Mouse (Mus musculus) MEL (cell line): ENCODE results near the gene B3gnt7. TPM values are rescaled to one million over a fixed set of nuclear protein-coding genes. Genes with fewer than 3 reads are reported as not detected.

ENCODE experiments used
- DNase-seq: peaks from one replicate; pipeline ENCODE4 v3.0.0; 2011; ENCODE audit warnings: low read depth, low spot score
- H3K27ac ChIP-seq: 2 replicates; pipeline ENCODE4 v1.5.1; 2012; ENCODE audit warnings: low read depth, mild to moderate bottlenecking, control low read depth, low read length, moderate library complexity; ENCODE audit not compliant: control insufficient read depth
- H3K27me3 ChIP-seq, 2 experiments: fragments of 150-350 bp in 1 of 2; sonication (generic) in 1 of 2; 2 replicates each; pipeline ENCODE4 v1.6.1; 2012; ENCODE audit warnings: low read length in 2 of 2, mild to moderate bottlenecking in 2 of 2, improper control_type of control experiment in 1 of 2, moderate library complexity in 1 of 2; ENCODE audit not compliant: insufficient read depth in 2 of 2, control insufficient read depth in 1 of 2
- H3K36me3 ChIP-seq, 2 experiments: 2 replicates each; pipeline ENCODE4 v1.6.1; 2012 to 2014; ENCODE audit warnings: low read length in 2 of 2, improper control_type of control experiment in 1 of 2, inconsistent platforms in 1 of 2, mild to moderate bottlenecking in 1 of 2; ENCODE audit not compliant: insufficient read depth in 2 of 2, control insufficient read depth in 1 of 2
- H3K4me1 ChIP-seq, 2 experiments: fragments of 150-350 bp in 1 of 2; sonication (generic) in 1 of 2; 2 replicates each; pipeline ENCODE4 v1.6.1; 2012; ENCODE audit warnings: low read length in 2 of 2, improper control_type of control experiment in 1 of 2, mild to moderate bottlenecking in 1 of 2; ENCODE audit not compliant: insufficient read depth in 2 of 2, control insufficient read depth in 1 of 2
- H3K4me3 ChIP-seq, 2 experiments: fragments of 150-350 bp in 1 of 2; sonication (generic) in 1 of 2; 2 replicates each; pipeline ENCODE4 v1.5.1; 2012; ENCODE audit warnings: low read depth in 2 of 2, low read length in 2 of 2, mild to moderate bottlenecking in 2 of 2, moderate library complexity in 2 of 2, control low read depth in 1 of 2, improper control_type of control experiment in 1 of 2; ENCODE audit not compliant: control insufficient read depth in 1 of 2, insufficient read depth in 1 of 2
- H3K79me2 ChIP-seq: 2 replicates; pipeline ENCODE4 v1.6.1; 2012; ENCODE audit warnings: mild to moderate bottlenecking, low read length, moderate library complexity; ENCODE audit not compliant: control insufficient read depth, poor library complexity, insufficient read depth
- H3K9ac ChIP-seq: 2 replicates; pipeline ENCODE4 v1.6.1; 2012; ENCODE audit warnings: low read depth, mild to moderate bottlenecking, control low read depth, low read length, moderate library complexity; ENCODE audit not compliant: control insufficient read depth, poor library complexity, severe bottlenecking
- H3K9me3 ChIP-seq: fragments of 150-350 bp; sonication (generic); replicated peaks from 2 replicates; pipeline ENCODE4 v1.6.1; 2012; ENCODE audit warnings: mild to moderate bottlenecking, low read length, improper control_type of control experiment, moderate library complexity; ENCODE audit not compliant: insufficient read depth
- CTCF ChIP-seq, 3 experiments: IDR thresholded peaks in 2 of 3; conservative IDR thresholded peaks in 1 of 3; 2 replicates each; pipeline ENCODE4 v1.5.1; 2011 to 2012; ENCODE audit warnings: low read length in 3 of 3, low read depth in 2 of 3, mild to moderate bottlenecking in 2 of 3, improper control_type of control experiment in 1 of 3, inconsistent platforms in 1 of 3, mixed read lengths in 1 of 3, moderate library complexity in 1 of 3; ENCODE audit not compliant: control insufficient read depth in 1 of 3, insufficient read depth in 1 of 3, poor library complexity in 1 of 3, severe bottlenecking in 1 of 3
- ELF1 ChIP-seq: IDR thresholded peaks from 2 replicates; pipeline ENCODE4 v1.6.1; 2014; ENCODE audit warnings: low read depth, mild to moderate bottlenecking, inconsistent platforms, low read length, improper control_type of control experiment, moderate library complexity
- GABPA ChIP-seq: IDR thresholded peaks from 2 replicates; pipeline ENCODE4 v1.6.1; 2012; ENCODE audit warnings: low read depth, mild to moderate bottlenecking, inconsistent platforms, low read length, improper control_type of control experiment, moderate library complexity
- GATA1 ChIP-seq: IDR thresholded peaks from 2 replicates; pipeline ENCODE4 v1.6.1; 2011; ENCODE audit warnings: low read depth, low read length, improper control_type of control experiment
- MAFK ChIP-seq: IDR thresholded peaks from 2 replicates; pipeline ENCODE4 v1.6.1; 2011; ENCODE audit warnings: low read depth, mild to moderate bottlenecking, low read length, improper control_type of control experiment, borderline replicate concordance
- MAX ChIP-seq: IDR thresholded peaks from 2 replicates; pipeline ENCODE4 v1.6.1; 2011; ENCODE audit warnings: low read length, improper control_type of control experiment
- MEF2A ChIP-seq: IDR thresholded peaks from 2 replicates; pipeline ENCODE4 v1.6.1; 2014; ENCODE audit warnings: low read depth, mild to moderate bottlenecking, inconsistent platforms, low read length, improper control_type of control experiment; ENCODE audit not compliant: poor library complexity, insufficient replicate concordance, severe bottlenecking; ENCODE audit errors: extremely low read depth
- MXI1 ChIP-seq: IDR thresholded peaks from 2 replicates; pipeline ENCODE4 v1.6.1; 2011; ENCODE audit warnings: mild to moderate bottlenecking, low read depth, low read length, improper control_type of control experiment
- MYB ChIP-seq: IDR thresholded peaks from 2 replicates; pipeline ENCODE4 v1.6.1; 2011; ENCODE audit warnings: mild to moderate bottlenecking, low read depth, low read length, improper control_type of control experiment
- MYC ChIP-seq: IDR thresholded peaks from 2 replicates; pipeline ENCODE4 v1.6.1; 2011; ENCODE audit warnings: low read depth, mild to moderate bottlenecking, low read length, improper control_type of control experiment, moderate library complexity
- NELFE ChIP-seq: IDR thresholded peaks from 2 replicates; pipeline ENCODE4 v1.6.1; 2011; ENCODE audit warnings: low read depth, low read length, improper control_type of control experiment
- NRF1 ChIP-seq: IDR thresholded peaks from 2 replicates; pipeline ENCODE4 v1.6.1; 2014; ENCODE audit warnings: low read depth, mild to moderate bottlenecking, inconsistent platforms, low read length, improper control_type of control experiment, moderate library complexity; ENCODE audit not compliant: poor library complexity, insufficient read depth, severe bottlenecking
- POLR2A ChIP-seq, 2 experiments: IDR thresholded peaks; 2 replicates each; pipeline ENCODE4 v1.6.1; 2011 to 2012; ENCODE audit warnings: low read length in 2 of 2, mild to moderate bottlenecking in 2 of 2, control low read depth in 1 of 2, improper control_type of control experiment in 1 of 2, low read depth in 1 of 2, moderate library complexity in 1 of 2; ENCODE audit not compliant: control insufficient read depth in 1 of 2, insufficient read depth in 1 of 2, poor library complexity in 1 of 2
- RAD21 ChIP-seq: IDR thresholded peaks from 2 replicates; pipeline ENCODE4 v1.6.1; 2011; ENCODE audit warnings: mild to moderate bottlenecking, low read depth, low read length, improper control_type of control experiment
- SMC3 ChIP-seq: IDR thresholded peaks from 2 replicates; pipeline ENCODE4 v1.6.1; 2011; ENCODE audit warnings: low read depth, low read length, improper control_type of control experiment
- TCF12 ChIP-seq: IDR thresholded peaks from 2 replicates; pipeline ENCODE4 v1.6.1; 2014; ENCODE audit warnings: low read depth, mild to moderate bottlenecking, inconsistent platforms, low read length, improper control_type of control experiment, moderate library complexity
- USF2 ChIP-seq, 2 experiments: IDR thresholded peaks; 2 replicates each; pipeline ENCODE4 v1.6.1; 2011 to 2012; ENCODE audit warnings: improper control_type of control experiment in 2 of 2, low read length in 2 of 2, borderline replicate concordance in 1 of 2, inconsistent platforms in 1 of 2, low read depth in 1 of 2, mild to moderate bottlenecking in 1 of 2; ENCODE audit not compliant: insufficient read depth in 1 of 2
- ZMIZ1 ChIP-seq: IDR thresholded peaks from 2 replicates; pipeline ENCODE4 v1.6.1; 2012; ENCODE audit warnings: low read depth, mild to moderate bottlenecking, inconsistent platforms, low read length, improper control_type of control experiment, moderate library complexity
- ZNF384 ChIP-seq: IDR thresholded peaks from 2 replicates; pipeline ENCODE4 v1.6.1; 2012; ENCODE audit warnings: low read depth, mild to moderate bottlenecking, inconsistent platforms, low read length, improper control_type of control experiment
- polyA plus RNA-seq, 2 experiments: library from polyadenylated mRNA; stranded (reverse) in 1 of 2; unstranded in 1 of 2; fragments of >175 nt in 1 of 2; fragments of >200 nt in 1 of 2; gene quantifications; 2 replicates each; pipeline versions ENCODE4 v1.2.1 to v1.2.4; 2012; ENCODE audit warnings: low replicate concordance in 2 of 2, low read depth in 1 of 2; ENCODE audit not compliant: insufficient read length in 2 of 2, insufficient read depth in 1 of 2, missing spikeins in 1 of 2
- total RNA-seq: library from RNA; depleted of rRNA; stranded (reverse); fragments of 300-350 nt; gene quantifications from 2 replicates; pipeline ENCODE4 v1.2.3, GENCODE M21; 2012

B3gnt7 gene
- total and polyA plus RNA-seq, 3 experiments = 0.40 TPM; not detected in 2

DNA sequence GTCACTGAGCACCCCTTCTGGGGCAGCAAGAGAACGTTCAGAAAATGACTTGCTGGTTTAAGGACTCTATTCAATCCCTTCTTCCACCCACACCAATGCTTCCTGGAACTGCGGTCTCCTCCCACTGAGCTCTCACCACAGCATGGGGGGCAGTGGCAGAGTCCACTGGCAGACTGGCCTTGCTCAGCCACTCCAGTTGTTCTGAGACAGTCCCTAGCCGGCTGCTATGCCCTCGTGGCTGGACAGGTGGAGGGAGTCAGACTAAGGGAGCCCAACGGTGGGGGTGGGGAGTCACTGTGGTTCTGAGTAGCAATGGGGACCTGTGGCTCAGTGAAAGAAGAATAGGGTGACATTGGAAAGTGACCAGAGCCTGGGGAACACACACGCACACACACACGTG, 1.9 kb upstream of the B3gnt7 start:
- no peak overlapping the region for H3K4me3 ChIP-seq
- no peak overlapping the region for H3K9ac ChIP-seq
- no peaks in the 10 kb centered on the region for H3K4me1 ChIP-seq
- no peak for DNase-seq
- no peak overlapping the region for H3K27ac ChIP-seq
- no peaks in the 10 kb centered on the region for H3K36me3 ChIP-seq
- no peak for TF ChIP-seq USF2 (IDR thresholded peaks at IDR 0.05; ENCODE audit: borderline replicate concordance in 1 of 2, insufficient read depth in 1 of 2, low read depth in 1 of 2, low read length in 2 of 2)
- H3K79me2 ChIP-seq = no peaks in the 10 kb centered on the region
- H3K9me3 ChIP-seq = no peaks in the 10 kb centered on the region
- peaks cover 0 to 4% of the 10 kb centered on the region in 2 experiments; a peak in 1 of 4 replicates for H3K27me3 ChIP-seq

GRCm38 (mm10) chr1:86301221-86302091, 1.2 kb upstream of the B3gnt7 start:
- H3K27ac ChIP-seq = no peak overlapping the region
- no peak overlapping the region for H3K4me3 ChIP-seq
- no peaks in the 10 kb centered on the region for H3K9me3 ChIP-seq
- no peaks in the 10 kb centered on the region for H3K4me1 ChIP-seq
- H3K9ac ChIP-seq = no peak overlapping the region
- no peaks in the 10 kb centered on the region for H3K79me2 ChIP-seq
- no peak for DNase-seq
- H3K36me3 ChIP-seq = no peaks in the 10 kb centered on the region
- TF ChIP-seq CTCF (IDR thresholded peaks at IDR 0.05 in 2 of 3, conservative IDR thresholded peaks at IDR 0.05 in 1 of 3; ENCODE audit: control insufficient read depth in 1 of 3, insufficient read depth in 1 of 3, low read depth in 2 of 3, low read length in 3 of 3, poor library complexity in 1 of 3, severe bottlenecking in 1 of 3) (peak in 2 of 3 experiments; percentile 22 to 38; a peak in 3 of 6 replicates), RAD21 (peak; percentile 40), SMC3 (peak; percentile 34), NRF1 (no peak)
- TF ChIP-seq, all 39 proteins: peak for 3
- H3K27me3 ChIP-seq = peaks cover 0 to 4% of the 10 kb centered on the region in 2 experiments; a peak in 1 of 4 replicates

DNA sequence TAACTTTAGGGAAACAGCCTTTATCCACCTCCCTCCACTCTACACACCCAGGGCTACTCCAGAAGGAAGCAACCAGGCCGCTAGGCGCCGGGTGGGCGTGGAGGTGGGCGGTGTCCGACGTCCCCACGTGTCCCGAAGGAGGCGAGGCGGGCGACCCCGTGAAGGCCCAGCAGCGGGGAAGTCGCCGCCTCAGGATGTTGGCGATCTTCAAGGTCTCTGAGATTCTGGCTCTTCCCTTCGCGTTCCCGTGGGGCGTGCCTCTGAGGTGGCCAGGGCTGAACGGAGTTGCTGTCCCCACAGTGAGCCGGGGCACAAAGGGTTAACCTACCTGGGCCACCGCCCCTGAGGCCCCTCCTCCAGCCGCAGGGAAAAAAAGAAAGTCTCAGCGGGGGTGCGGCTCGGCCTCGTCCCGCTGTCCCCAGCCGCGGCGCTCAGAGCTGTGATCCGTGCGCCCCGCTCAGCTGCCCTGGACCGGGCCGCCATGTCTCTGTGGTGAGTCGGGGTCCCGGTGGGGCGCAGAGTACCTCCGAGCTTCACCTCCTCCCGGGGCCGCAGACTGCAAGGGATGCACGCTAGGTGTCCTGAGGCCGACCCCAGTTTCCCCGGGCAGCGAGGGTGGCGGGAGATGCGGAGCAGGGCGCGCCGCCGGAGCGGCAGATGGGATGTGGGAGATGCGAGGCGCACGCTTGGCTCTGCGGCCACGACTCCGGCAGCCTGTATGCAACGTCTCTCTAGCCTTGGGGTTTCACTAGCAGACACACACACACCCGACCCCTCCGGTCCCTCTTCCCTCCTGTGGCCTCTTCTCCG, 636 bp downstream of the B3gnt7 start:
- Histone ChIP-seq H3K79me2 (no peaks in the 10 kb centered on the region), H3K4me1 (no peaks in the 10 kb centered on the region), H3K36me3 (no peaks in the 10 kb centered on the region), H3K9me3 (no peaks in the 10 kb centered on the region), H3K27me3 (no peaks in the 10 kb centered on the region), H3K4me3 (peak overlapping the region in 1 of 2 experiments; percentile 4; a peak in 1 of 4 replicates), H3K27ac (no peak overlapping the region), H3K9ac (no peak overlapping the region)
- TF ChIP-seq MEF2A (no peak), MYC (no peak), ZMIZ1 (no peak), MYB (no peak), ZNF384 (no peak), GATA1 (no peak), RAD21 (no peak), TCF12 (no peak), MAFK (no peak), POLR2A (IDR thresholded peaks at IDR 0.05; ENCODE audit: control insufficient read depth in 1 of 2, insufficient read depth in 1 of 2, low read depth in 1 of 2, low read length in 2 of 2, poor library complexity in 1 of 2) (no peak), MXI1 (no peak), GABPA (no peak), MAX (no peak), ELF1 (no peak), NELFE (no peak)
- peak; percentile 46 for DNase-seq
